Mouse (Mus musculus) cerebellum, adult 2 months (tissue): ENCODE results near the gene Hist1h2bc. TPM values are rescaled to one million over a fixed set of nuclear protein-coding genes. Genes with fewer than 3 reads are reported as not detected.

Source experiments
- DNase-seq, 2 experiments: peaks; one replicate each; pipeline ENCODE4 v3.0.0; 2021
- H3K27ac ChIP-seq: fragments of 200-500 bp; 2 replicates; pipeline ENCODE4 v1.5.1; 2012; ENCODE audit warnings: low read length, control low read depth, inconsistent platforms; ENCODE audit not compliant: insufficient read depth
- H3K27me3 ChIP-seq: fragments of 200-500 bp; 2 replicates; pipeline ENCODE4 v1.6.1; 2012; ENCODE audit warnings: inconsistent platforms, mild to moderate bottlenecking, low read length, moderate library complexity; ENCODE audit not compliant: control insufficient read depth, insufficient read depth
- H3K4me1 ChIP-seq: fragments of 200-500 bp; 2 replicates; pipeline ENCODE4 v1.6.1; 2011; ENCODE audit warnings: low read length; ENCODE audit not compliant: control insufficient read depth, insufficient read depth
- H3K4me3 ChIP-seq: fragments of 200-500 bp; replicated peaks from 2 replicates; pipeline ENCODE3; 2011; ENCODE audit warnings: mild to moderate bottlenecking, low read depth, low read length, control low read depth; ENCODE audit not compliant: insufficient read depth
- CTCF ChIP-seq: fragments of 200-500 bp; IDR thresholded peaks from 2 replicates; pipeline ENCODE4 v1.5.1; 2011; ENCODE audit warnings: low read depth, mild to moderate bottlenecking, control low read depth, low read length, moderate library complexity, borderline replicate concordance; ENCODE audit not compliant: insufficient read depth
- POLR2A ChIP-seq: fragments of 200-500 bp; IDR thresholded peaks from 2 replicates; pipeline ENCODE4 v1.6.1; 2011; ENCODE audit warnings: low read length, control low read depth, borderline replicate concordance; ENCODE audit not compliant: insufficient read depth
- WGBS: fragments of 180-500 bp; shearing (Covaris S2); methylation state at CpG from one replicate; pipeline ENCODE4 v1.1.7; 2018; 5-methylcytosine and 5-hydroxymethylcytosine counted together
- polyA plus RNA-seq: library from polyadenylated mRNA; depleted of rRNA; stranded (reverse); fragments of >200 nt; gene quantifications from 2 replicates; pipeline ENCODE4 v1.2.3, GENCODE M21; 2012

The Hist1h2bc gene
- polyA plus RNA-seq, 1 experiment: 109 TPM

DNA sequence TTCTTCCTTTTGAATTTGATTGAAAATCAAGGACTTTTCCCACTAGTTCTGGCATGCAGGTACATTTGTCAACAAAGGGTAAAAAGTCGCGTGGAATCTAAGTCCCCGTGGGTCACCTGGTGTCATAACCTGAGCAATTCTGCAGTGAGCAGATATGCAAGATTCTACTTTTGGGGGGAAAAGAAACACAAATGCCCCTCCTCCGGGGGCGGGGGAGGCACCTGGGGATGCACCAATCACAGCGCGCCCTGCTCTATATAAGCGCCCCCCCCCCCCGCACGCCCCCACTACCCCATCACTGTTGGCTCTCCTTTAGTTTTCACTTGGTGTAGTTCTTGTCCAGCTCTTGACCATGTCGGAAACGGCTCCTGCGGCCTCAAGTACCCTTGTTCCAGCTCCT, 11.5 kb downstream of the Hist1h2bc start, which contains the start of gene Hist1h1t:
Hist1h1t (plus strand) TSS at position 301 of the 400 bp plus-strand sequence.
- no peak within 1 kb of the TSS for H3K27ac ChIP-seq
- no peak for TF ChIP-seq CTCF
- TF ChIP-seq POLR2A: no peak
- no peak within 1 kb of the TSS for H3K4me3 ChIP-seq
- 54% methylated on average over 13 of the region's 13 CpGs for WGBS
- no peak for DNase-seq
- no peaks in the 10 kb centered on the region for H3K4me1 ChIP-seq
- H3K27me3 ChIP-seq: no peaks in the 10 kb centered on the region

DNA sequence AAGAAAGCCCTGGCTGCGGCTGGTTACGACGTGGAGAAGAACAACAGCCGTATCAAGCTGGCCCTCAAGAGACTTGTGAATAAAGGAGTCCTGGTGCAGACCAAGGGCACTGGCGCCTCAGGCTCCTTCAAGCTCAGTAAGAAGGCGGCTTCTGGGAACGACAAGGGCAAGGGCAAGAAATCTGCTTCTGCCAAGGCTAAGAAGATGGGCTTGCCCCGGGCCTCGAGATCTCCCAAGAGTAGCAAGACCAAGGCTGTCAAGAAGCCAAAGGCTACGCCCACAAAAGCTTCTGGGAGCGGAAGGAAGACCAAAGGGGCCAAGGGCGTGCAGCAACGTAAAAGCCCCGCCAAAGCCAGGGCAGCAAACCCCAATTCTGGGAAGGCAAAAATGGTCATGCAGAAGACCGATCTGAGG, 12.1 kb downstream of the Hist1h2bc start:
- no peak for TF ChIP-seq POLR2A
- TF ChIP-seq CTCF: no peak
- WGBS: 58% methylated on average over 15 of the region's 15 CpGs
- DNase-seq: no peak
- Histone ChIP-seq H3K27me3 (no peaks in the 10 kb centered on the region), H3K27ac (no peak overlapping the region), H3K4me3 (no peak overlapping the region), H3K4me1 (no peaks in the 10 kb centered on the region)

DNA sequence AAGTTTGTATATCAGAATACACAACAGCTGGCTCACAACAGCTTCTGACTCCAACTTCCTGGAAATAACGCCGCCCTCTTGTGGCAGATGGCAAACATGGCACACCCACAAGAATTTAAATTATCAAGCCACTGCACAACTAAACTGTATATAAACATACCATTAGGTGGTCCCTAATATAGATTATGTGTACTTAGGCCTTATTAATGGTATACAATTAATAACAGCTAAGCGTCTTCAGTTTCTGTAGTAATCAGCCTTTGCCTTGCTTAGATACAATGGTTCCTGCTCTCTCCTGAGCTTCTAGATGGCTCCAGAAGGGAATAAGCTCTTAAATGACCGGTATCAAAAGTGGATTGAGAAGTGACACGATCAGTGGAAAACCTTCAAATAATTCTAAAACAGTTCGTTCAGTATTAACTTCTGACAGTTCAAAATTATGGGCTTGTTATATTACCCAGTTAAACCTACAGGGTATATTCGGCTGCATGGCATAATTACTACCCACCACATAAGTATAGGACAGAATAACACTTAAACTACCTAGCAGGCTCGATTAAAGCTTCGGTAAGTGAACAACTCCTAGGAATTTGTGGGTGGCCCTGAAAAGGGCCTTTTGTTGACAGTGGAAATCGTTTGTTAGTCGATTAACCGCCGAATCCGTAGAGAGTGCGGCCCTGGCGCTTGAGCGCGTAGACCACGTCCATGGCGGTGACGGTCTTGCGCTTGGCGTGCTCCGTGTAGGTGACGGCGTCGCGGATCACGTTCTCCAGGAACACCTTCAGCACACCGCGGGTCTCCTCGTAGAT, 13.7 kb downstream of the Hist1h2bc start:
- DNase-seq: peak; percentile 21 to 29
- no peaks in the 10 kb centered on the region for H3K4me1 ChIP-seq
- no peaks in the 10 kb centered on the region for H3K27me3 ChIP-seq
- under 1% methylated on average over 25 of the region's 32 CpGs for WGBS
- TF ChIP-seq POLR2A (no peak), CTCF (peak; percentile 34; the same call in 1 of the 2 replicates)
- peak overlapping the region; percentile 10; the same call in 1 of the 2 replicates for H3K27ac ChIP-seq
- H3K4me3 ChIP-seq: peak overlapping the region; percentile 37

DNA sequence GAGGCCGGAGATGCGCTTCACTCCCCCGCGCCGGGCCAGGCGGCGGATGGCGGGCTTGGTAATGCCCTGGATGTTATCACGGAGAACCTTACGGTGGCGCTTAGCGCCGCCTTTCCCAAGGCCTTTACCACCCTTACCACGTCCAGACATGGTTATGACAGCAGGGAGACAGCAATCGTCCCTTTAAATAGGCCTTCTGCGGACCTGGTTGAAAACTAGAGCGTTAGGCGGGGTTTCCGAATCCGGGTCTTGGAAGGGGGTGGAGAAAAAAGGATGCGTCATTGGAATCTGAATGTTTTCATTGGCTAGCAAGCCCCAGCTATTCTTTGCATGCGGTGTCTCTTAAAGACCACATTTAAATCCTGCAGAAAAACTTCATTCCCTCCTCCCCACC, 14.3 kb downstream of the Hist1h2bc start, which contains the start of gene Hist1h4c:
Hist1h4c (minus strand) TSS at position 155 of the 394 bp plus-strand sequence.
- Histone ChIP-seq H3K27ac (peak within 1 kb of the TSS; percentile 10; the same call in 1 of the 2 replicates), H3K4me3 (peak within 1 kb of the TSS; percentile 37), H3K4me1 (no peaks in the 10 kb centered on the region), H3K27me3 (no peaks in the 10 kb centered on the region)
- WGBS: 1% methylated on average over 22 of the region's 22 CpGs
- TF ChIP-seq CTCF: no peak; the same call in 1 of the 2 replicates
- peak; percentile 100 for TF ChIP-seq POLR2A
- DNase-seq: peak; percentile 99 to 100

DNA sequence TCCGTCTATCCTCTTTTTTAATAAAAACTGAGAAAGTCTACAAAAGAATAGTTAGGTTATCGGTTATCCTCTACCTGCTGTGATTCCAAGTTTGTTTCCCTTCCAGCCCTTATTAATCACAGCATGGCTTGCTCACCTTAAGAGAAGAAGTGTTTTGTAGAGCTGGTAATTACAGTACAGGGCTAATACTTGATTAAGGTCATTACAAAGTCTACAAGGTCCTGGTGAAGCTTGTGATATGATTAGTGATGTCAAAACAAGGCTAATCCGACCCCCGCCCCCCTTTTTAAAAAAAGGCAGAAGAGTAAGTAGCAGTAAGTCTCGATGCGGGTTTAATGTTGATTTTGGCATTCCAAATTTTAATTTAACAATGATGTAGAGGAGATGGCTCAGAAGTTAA, 15.0 kb downstream of the Hist1h2bc start:
- H3K27me3 ChIP-seq: no peaks in the 10 kb centered on the region
- TF ChIP-seq POLR2A (no peak), CTCF (no peak)
- WGBS: 66% methylated on average over 6 of the region's 6 CpGs
- H3K4me3 ChIP-seq: no peak overlapping the region
- DNase-seq: no peak
- H3K27ac ChIP-seq: no peak overlapping the region
- no peaks in the 10 kb centered on the region for H3K4me1 ChIP-seq

DNA sequence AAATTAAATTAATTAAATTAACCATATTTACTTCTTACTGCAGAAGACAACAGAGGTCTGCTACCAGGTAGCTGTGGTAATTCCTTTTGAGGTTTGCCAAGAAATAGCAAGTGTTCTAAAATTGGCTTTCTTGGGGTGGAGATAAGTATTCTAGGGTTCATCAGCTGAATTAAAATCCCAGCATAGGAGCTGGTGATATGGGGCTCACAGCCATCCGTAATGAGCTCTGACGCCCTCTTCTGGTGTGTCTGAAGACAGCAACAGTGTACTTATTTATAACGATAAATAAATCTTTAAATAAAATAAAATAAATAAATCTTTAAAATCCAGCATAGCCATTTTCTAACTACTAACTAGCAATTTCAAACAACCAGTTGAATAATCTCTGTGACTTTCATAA, 15.8 kb downstream of the Hist1h2bc start:
- DNase-seq: no peak
- TF ChIP-seq CTCF: no peak
- no peak for TF ChIP-seq POLR2A
- 66% methylated on average over 3 of the region's 3 CpGs for WGBS
- Histone ChIP-seq H3K27ac (no peak overlapping the region), H3K4me1 (no peaks in the 10 kb centered on the region), H3K4me3 (no peak overlapping the region), H3K27me3 (no peaks in the 10 kb centered on the region)

DNA sequence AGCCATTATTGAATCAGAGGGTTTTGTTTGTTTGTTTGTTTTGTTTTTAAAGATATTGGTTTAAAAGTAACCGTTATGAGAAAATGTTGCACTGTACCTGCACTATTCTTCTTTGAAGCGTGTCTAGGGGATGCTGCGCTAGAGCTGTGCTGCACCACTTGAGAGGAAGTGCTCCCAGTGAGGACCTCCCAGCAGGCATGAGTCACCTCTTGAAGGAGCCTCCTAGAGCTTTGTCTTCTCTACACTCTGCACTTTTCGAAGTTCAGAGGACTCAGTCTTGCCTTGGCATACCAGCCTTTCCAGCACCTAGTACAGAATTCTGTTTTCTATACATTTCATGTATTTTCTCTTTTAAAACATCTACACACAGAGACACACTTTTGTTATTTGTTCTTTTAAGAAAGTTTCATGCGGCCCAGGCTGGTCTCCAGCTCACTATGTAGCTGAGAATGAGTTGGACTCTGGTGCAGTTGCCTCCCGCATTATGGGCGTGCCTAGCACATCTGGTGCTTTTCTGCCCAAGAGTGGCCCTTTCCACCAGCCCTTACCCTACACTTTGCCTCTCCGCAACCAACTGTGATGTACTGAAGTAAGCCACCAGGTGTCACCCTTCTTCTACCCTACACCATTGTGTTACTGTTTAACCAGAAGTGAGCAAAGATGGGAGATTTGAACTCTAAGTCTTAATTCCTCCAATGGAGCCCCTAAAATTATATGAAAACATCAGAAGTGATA, 17.0 kb downstream of the Hist1h2bc start:
- no peak overlapping the region for H3K4me3 ChIP-seq
- peak; percentile 67 for DNase-seq
- TF ChIP-seq POLR2A (no peak), CTCF (peak; percentile 73)
- no peak overlapping the region for H3K27ac ChIP-seq
- WGBS: 26% methylated on average over 8 of the region's 8 CpGs
- H3K4me1 ChIP-seq: no peaks in the 10 kb centered on the region
- H3K27me3 ChIP-seq: no peaks in the 10 kb centered on the region
